Mouse (Mus musculus): ENCODE measurements around the gene Atxn7l2. TPM values are rescaled to one million over a fixed set of nuclear protein-coding genes. Genes with fewer than 3 reads are reported as not detected.

Atxn7l2 gene
- polyA plus RNA-seq (2014; fragmentation: Illumina TruSeq; extraction: RNeasy Lipid Tissue Mini Kit (QIAGEN cat#74804); ENCODE audit: low read depth, low replicate concordance) = 3.5 TPM

GRCm38 (mm10) chr3:108210771-108211139 is at the start of gene Atxn7l2:
TSS of gene Atxn7l2 (minus strand) at chr3:108210934.

GRCm38 (mm10) chr3:108256719-108257637 is 46.2 kb upstream of the Atxn7l2 start, which contains the start of gene Psma5:
TSS of gene Psma5 (plus strand) at chr3:108256926.

GRCm38 (mm10) chr3:108226558-108227350 is 16.0 kb upstream of the Atxn7l2 start, which contains the start of gene Sypl2:
TSS of gene Sypl2 (minus strand) at chr3:108226648.

GRCm38 (mm10) chr3:108200329-108201323 is 10.1 kb downstream of the Atxn7l2 start, which contains the start of gene Cyb561d1:
TSS of gene Cyb561d1 (minus strand) at chr3:108201212.

GRCm38 (mm10) chr3:108186098-108187047 is 24.4 kb downstream of the Atxn7l2 start, which contains the start of gene Amigo1:
TSS of gene Amigo1 (plus strand) at chr3:108186335.

GRCm38 (mm10) chr3:108154656-108155055 is 56.1 kb downstream of the Atxn7l2 start, which contains the start of gene Gpr61:
TSS of gene Gpr61 (minus strand) at chr3:108154882.

Other genes starting within 250 kb of the Atxn7l2 start
- gene Gstm3, start 241.7 kb downstream of the Atxn7l2 start, polyA plus RNA-seq (2014; fragmentation: Illumina TruSeq; extraction: RNeasy Lipid Tissue Mini Kit (QIAGEN cat#74804); ENCODE audit: low read depth, low replicate concordance) = not detected
- gene Gstm2, start 224.5 kb downstream of the Atxn7l2 start, polyA plus RNA-seq (2014; fragmentation: Illumina TruSeq; extraction: RNeasy Lipid Tissue Mini Kit (QIAGEN cat#74804); ENCODE audit: low read depth, low replicate concordance) = 278 TPM
- gene Gstm1, start 193.0 kb downstream of the Atxn7l2 start, polyA plus RNA-seq (2014; fragmentation: Illumina TruSeq; extraction: RNeasy Lipid Tissue Mini Kit (QIAGEN cat#74804); ENCODE audit: low read depth, low replicate concordance) = 431 TPM
- 19.4 TPM for gene Gstm4, start 166.0 kb downstream of the Atxn7l2 start, polyA plus RNA-seq (2014; fragmentation: Illumina TruSeq; extraction: RNeasy Lipid Tissue Mini Kit (QIAGEN cat#74804); ENCODE audit: low read depth, low replicate concordance)
- 8.7 TPM for gene Ampd2, start 124.3 kb downstream of the Atxn7l2 start, polyA plus RNA-seq (2014; fragmentation: Illumina TruSeq; extraction: RNeasy Lipid Tissue Mini Kit (QIAGEN cat#74804); ENCODE audit: low read depth, low replicate concordance)
- not detected for gene Gnat2, start 118.1 kb downstream of the Atxn7l2 start, polyA plus RNA-seq (2014; fragmentation: Illumina TruSeq; extraction: RNeasy Lipid Tissue Mini Kit (QIAGEN cat#74804); ENCODE audit: low read depth, low replicate concordance)
- gene Gnai3, start 64.8 kb downstream of the Atxn7l2 start, polyA plus RNA-seq (2014; fragmentation: Illumina TruSeq; extraction: RNeasy Lipid Tissue Mini Kit (QIAGEN cat#74804); ENCODE audit: low read depth, low replicate concordance) = 20.3 TPM
- not detected for gene Gpr61, start 56.1 kb downstream of the Atxn7l2 start, polyA plus RNA-seq (2014; fragmentation: Illumina TruSeq; extraction: RNeasy Lipid Tissue Mini Kit (QIAGEN cat#74804); ENCODE audit: low read depth, low replicate concordance)
- gene Amigo1, start 24.6 kb downstream of the Atxn7l2 start, polyA plus RNA-seq (2014; fragmentation: Illumina TruSeq; extraction: RNeasy Lipid Tissue Mini Kit (QIAGEN cat#74804); ENCODE audit: low read depth, low replicate concordance) = 16.1 TPM
- 6.9 TPM for gene Cyb561d1, start 9.7 kb downstream of the Atxn7l2 start, polyA plus RNA-seq (2014; fragmentation: Illumina TruSeq; extraction: RNeasy Lipid Tissue Mini Kit (QIAGEN cat#74804); ENCODE audit: low read depth, low replicate concordance)
- 0.55 TPM for gene Sypl2, start 15.7 kb upstream of the Atxn7l2 start, polyA plus RNA-seq (2014; fragmentation: Illumina TruSeq; extraction: RNeasy Lipid Tissue Mini Kit (QIAGEN cat#74804); ENCODE audit: low read depth, low replicate concordance)
- 93.6 TPM for gene Psma5, start 46.0 kb upstream of the Atxn7l2 start, polyA plus RNA-seq (2014; fragmentation: Illumina TruSeq; extraction: RNeasy Lipid Tissue Mini Kit (QIAGEN cat#74804); ENCODE audit: low read depth, low replicate concordance)
- gene Sort1, start 73.1 kb upstream of the Atxn7l2 start, polyA plus RNA-seq (2014; fragmentation: Illumina TruSeq; extraction: RNeasy Lipid Tissue Mini Kit (QIAGEN cat#74804); ENCODE audit: low read depth, low replicate concordance) = 34.5 TPM
- gene Mybphl, start 154.0 kb upstream of the Atxn7l2 start, polyA plus RNA-seq (2014; fragmentation: Illumina TruSeq; extraction: RNeasy Lipid Tissue Mini Kit (QIAGEN cat#74804); ENCODE audit: low read depth, low replicate concordance) = 129 TPM
- gene Psrc1, start 172.9 kb upstream of the Atxn7l2 start, polyA plus RNA-seq (2014; fragmentation: Illumina TruSeq; extraction: RNeasy Lipid Tissue Mini Kit (QIAGEN cat#74804); ENCODE audit: low read depth, low replicate concordance) = 0.50 TPM
- 3.9 TPM for gene Celsr2, start 204.6 kb upstream of the Atxn7l2 start, polyA plus RNA-seq (2014; fragmentation: Illumina TruSeq; extraction: RNeasy Lipid Tissue Mini Kit (QIAGEN cat#74804); ENCODE audit: low read depth, low replicate concordance)
- 72.2 TPM for gene Sars, start 234.3 kb upstream of the Atxn7l2 start, polyA plus RNA-seq (2014; fragmentation: Illumina TruSeq; extraction: RNeasy Lipid Tissue Mini Kit (QIAGEN cat#74804); ENCODE audit: low read depth, low replicate concordance)

Data from heart, adult 10 weeks (tissue).